Mouse (Mus musculus): ENCODE measurements at regions not wholly inside any gene's neighbourhood (a gene's known extent, or its start where the extent isn't known, plus 50 kb on each side); places are given as distances from the start of the nearest gene placed in this dataset.
A peak's percentile ranks its signal among the peaks of the same experiment; 100 is the strongest.

DNA sequence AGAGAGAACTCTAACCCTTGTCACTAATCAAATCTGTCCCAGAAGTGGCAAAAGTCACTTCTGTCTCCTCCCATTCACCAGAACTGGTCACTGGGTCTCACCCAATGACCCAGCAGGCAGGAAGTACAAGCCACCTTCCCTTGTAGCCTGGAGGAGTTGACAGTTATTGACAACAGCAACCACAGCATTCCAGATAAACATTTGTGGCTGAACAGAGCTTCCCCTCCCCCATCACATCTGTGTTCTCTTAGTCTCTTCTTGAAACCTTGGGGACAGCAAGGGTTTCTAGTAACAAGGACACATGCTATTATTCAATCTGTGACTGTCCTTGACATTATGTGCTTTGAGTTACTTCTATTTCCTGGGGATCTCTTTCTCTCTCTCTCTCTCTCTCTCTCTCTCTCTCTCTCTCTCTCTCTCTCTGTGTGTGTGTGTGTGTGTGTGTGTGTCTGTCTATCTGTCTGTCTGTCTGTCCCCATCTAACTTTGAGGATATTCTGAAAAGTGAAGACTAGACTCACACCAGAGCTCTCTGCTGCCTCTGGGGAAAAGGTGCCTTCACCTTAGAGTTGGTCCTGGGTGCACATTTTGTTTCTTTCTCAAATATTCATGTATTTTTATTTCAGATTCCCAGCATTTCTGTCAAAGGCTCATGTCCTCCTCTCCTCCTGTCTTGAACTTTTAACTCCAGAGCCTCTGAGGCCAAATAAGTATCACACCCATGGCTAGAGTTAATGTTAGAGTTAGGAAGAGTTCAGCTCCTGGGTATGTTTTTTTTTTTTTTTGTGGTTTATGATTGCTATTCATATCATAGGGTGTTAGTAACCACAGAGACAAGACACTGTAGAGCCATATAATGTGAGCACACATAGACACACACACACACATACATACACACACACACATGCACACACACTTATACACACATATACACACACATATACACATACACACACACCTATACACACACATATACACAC is 65.4 kb upstream of the Tut7 start:
- Histone ChIP-seq H3K4me1 (ENCODE audit: control insufficient read depth, insufficient read depth, low read length) (peaks cover 3% of the 10 kb centered on the region), H3K27ac (ENCODE audit: insufficient read depth, low read depth, low read length) (no peak overlapping the region), H3K4me3 (ENCODE audit: insufficient read depth, low read length) (no peak overlapping the region)
- TF ChIP-seq CTCF (IDR thresholded peaks at IDR 0.05; ENCODE audit: low read depth, low read length) = no peak
- no peak for TF ChIP-seq POLR2A (IDR thresholded peaks at IDR 0.05; ENCODE audit: borderline replicate concordance, low read depth, low read length)

- Histone ChIP-seq H3K4me1 (ENCODE audit: control insufficient read depth, insufficient read depth, low read length) (peaks cover 3% of the 10 kb centered on the region), H3K27ac (ENCODE audit: insufficient read depth, low read depth, low read length) (no peak overlapping the region), H3K4me3 (ENCODE audit: insufficient read depth, low read length) (no peak overlapping the region)
- TF ChIP-seq POLR2A (IDR thresholded peaks at IDR 0.05; ENCODE audit: borderline replicate concordance, low read depth, low read length) = no peak
- no peak for TF ChIP-seq CTCF (IDR thresholded peaks at IDR 0.05; ENCODE audit: low read depth, low read length)
These were observed 64.4 kb upstream of the Tut7 start for GRCm38 (mm10) chr13:59887306-59887705.

DNA sequence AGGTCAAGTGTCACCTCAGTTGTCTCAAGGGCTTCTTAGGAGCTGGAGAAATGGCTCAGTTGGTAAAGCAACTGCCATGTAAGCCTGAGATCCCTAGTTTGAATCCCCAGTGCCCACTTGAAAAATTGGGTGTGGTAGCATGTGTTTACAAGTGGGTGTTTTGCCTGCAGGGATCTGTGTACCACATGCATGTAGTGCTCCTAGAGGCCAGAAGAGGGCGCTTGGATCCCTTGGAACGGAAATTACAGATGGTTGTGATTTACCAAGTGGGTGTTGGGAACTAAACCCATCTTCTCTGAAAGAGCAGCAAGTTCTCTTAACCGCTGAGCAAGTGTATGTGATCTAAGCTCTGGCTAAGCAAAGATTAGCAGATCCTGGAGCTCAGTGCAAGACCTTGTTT is 63.6 kb upstream of the Tut7 start:
- TF ChIP-seq POLR2A (IDR thresholded peaks at IDR 0.05; ENCODE audit: borderline replicate concordance, low read depth, low read length) (no peak), CTCF (IDR thresholded peaks at IDR 0.05; ENCODE audit: low read depth, low read length) (no peak)

DNA sequence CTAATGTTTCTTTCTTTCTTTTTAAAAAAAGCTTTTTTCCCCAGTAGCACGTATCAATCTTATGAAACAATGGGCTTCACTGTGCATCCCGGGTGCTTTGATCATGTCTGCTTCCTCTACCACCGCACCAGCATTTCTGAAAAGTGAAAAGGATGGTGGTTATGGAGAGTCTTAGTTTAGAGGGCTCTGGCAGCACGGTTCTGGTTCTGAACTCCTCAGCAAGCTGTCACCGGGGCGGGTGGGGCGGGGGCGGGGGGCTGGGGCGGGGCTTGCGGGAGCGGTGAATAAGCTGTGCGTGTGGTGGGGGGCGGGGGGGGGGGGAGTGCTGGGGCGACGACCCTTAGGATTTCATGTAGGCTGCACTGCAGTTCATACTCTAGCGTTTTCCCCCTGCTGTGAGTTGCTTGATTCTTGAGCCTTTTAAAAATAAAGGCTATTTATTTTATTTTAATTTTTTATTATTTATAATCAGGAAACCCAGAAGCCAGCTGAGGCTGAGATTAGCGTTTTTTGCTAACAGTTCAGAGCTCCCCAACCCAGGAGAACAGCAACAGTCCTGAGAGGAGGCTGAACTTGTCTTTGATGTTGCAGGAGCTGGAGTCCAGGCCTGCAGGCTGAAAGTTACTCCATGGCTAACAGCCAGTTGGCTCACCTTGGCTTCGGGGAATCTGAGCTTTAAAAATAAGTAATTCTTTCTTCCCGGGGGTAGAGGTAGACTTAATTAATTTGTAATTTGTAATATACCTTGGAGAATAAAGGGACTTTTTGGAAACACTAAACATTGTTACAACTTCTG is 59.2 kb upstream of the Tut7 start:
- Histone ChIP-seq H3K4me3 (ENCODE audit: insufficient read depth, low read length) (no peak overlapping the region), H3K4me1 (ENCODE audit: control insufficient read depth, insufficient read depth, low read length) (no peaks in the 10 kb centered on the region), H3K27ac (ENCODE audit: insufficient read depth, low read depth, low read length) (no peak overlapping the region)
- TF ChIP-seq CTCF (IDR thresholded peaks at IDR 0.05; ENCODE audit: low read depth, low read length) (no peak), POLR2A (IDR thresholded peaks at IDR 0.05; ENCODE audit: borderline replicate concordance, low read depth, low read length) (no peak)

More for the DNA sequence above, 63.6 kb upstream of the Tut7 start:
- Histone ChIP-seq H3K4me3 (ENCODE audit: insufficient read depth, low read length) (no peak overlapping the region), H3K4me1 (ENCODE audit: control insufficient read depth, insufficient read depth, low read length) (peaks cover 3% of the 10 kb centered on the region), H3K27ac (ENCODE audit: insufficient read depth, low read depth, low read length) (no peak overlapping the region)

GRCm38 (mm10) chr13:59880055-59880454 is 57.1 kb upstream of the Tut7 start:
- TF ChIP-seq CTCF (IDR thresholded peaks at IDR 0.05; ENCODE audit: low read depth, low read length) (no peak), POLR2A (IDR thresholded peaks at IDR 0.05; ENCODE audit: borderline replicate concordance, low read depth, low read length) (no peak)
- no peak overlapping the region for H3K4me3 ChIP-seq (ENCODE audit: insufficient read depth, low read length)
- H3K4me1 ChIP-seq (ENCODE audit: control insufficient read depth, insufficient read depth, low read length) = peaks cover 12% of the 10 kb centered on the region
- H3K27ac ChIP-seq (ENCODE audit: insufficient read depth, low read depth, low read length) = no peak overlapping the region

DNA sequence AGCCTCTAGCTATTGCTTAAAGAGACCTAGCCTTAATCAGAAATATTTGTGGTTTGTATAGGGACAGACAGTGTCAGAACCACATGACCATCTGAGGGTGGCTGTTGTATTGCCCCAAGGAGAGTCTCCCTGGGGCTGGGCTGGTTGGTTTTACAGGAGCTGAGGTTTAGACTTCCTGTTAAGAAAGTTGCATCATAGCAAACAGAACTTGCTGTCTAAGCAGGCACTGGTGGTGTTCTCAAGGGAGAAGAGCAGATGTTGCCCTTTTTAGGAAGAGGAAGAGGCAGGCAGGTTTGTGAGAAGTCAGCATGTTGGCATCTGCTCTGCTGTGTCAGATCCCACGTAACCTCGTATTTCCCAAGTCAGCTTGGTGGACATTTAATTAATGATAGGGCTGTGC is 52.7 kb upstream of the Tut7 start:
- TF ChIP-seq CTCF (IDR thresholded peaks at IDR 0.05; ENCODE audit: low read depth, low read length) = no peak
- no peak for TF ChIP-seq POLR2A (IDR thresholded peaks at IDR 0.05; ENCODE audit: borderline replicate concordance, low read depth, low read length)
- H3K27ac ChIP-seq (ENCODE audit: insufficient read depth, low read depth, low read length) = peak overlapping the region; percentile 63
- H3K4me3 ChIP-seq (ENCODE audit: insufficient read depth, low read length) = no peak overlapping the region
- H3K4me1 ChIP-seq (ENCODE audit: control insufficient read depth, insufficient read depth, low read length) = peaks cover 34% of the 10 kb centered on the region

GRCm38 (mm10) chr13:59874137-59874931 is 51.4 kb upstream of the Tut7 start:
- Histone ChIP-seq H3K4me1 (ENCODE audit: control insufficient read depth, insufficient read depth, low read length) (peaks cover 40% of the 10 kb centered on the region), H3K4me3 (ENCODE audit: insufficient read depth, low read length) (no peak overlapping the region), H3K27ac (ENCODE audit: insufficient read depth, low read depth, low read length) (no peak overlapping the region)
- TF ChIP-seq POLR2A (IDR thresholded peaks at IDR 0.05; ENCODE audit: borderline replicate concordance, low read depth, low read length) = no peak
- no peak for TF ChIP-seq CTCF (IDR thresholded peaks at IDR 0.05; ENCODE audit: low read depth, low read length)
